Mouse (Mus musculus): ENCODE data around the gene Ankrd34c. TPM values are rescaled to one million over a fixed set of nuclear protein-coding genes. Genes with fewer than 3 reads are reported as not detected.

The Ankrd34c gene
- not detected in 2 replicates for polyA plus RNA-seq (2012; rRNA removed)

DNA sequence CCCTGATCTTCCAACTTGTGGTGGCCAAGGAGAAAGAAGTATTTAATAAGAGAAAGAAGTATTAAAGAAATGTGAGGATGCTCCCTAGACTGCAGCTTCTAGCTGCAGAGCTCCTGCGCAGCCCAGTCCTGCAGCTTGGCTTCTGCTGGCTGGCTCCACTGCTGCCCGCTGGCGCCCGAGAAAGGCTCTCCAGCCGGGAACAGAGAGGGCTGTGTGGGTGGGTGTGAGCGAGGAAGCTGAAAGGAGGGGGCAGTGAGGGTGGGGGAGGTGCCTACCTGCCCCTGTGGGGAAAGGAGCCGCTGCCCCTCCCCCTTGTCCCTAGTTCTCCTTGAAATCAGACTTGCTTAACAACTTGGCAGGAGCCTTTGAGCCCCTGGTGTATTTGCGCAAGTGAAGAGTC is at the start of gene Ankrd34c:
TSS of gene Ankrd34c (minus strand) at position 181 of the 400 bp plus-strand sequence.
- no peak for TF ChIP-seq CTCF (IDR thresholded peaks at IDR 0.05; ENCODE audit: control insufficient read depth, insufficient read depth, insufficient replicate concordance, low read depth, low read length)
- TF ChIP-seq POLR2A (IDR thresholded peaks at IDR 0.05; ENCODE audit: control insufficient read depth, low read depth, low read length), result no peak
- H3K36me3 ChIP-seq (ENCODE audit: control insufficient read depth, insufficient read depth, low read length), result no peaks in the 10 kb centered on the region
- H3K27ac ChIP-seq (ENCODE audit: control insufficient read depth, insufficient read depth, low read depth, low read length), result no peak within 1 kb of the TSS
- no peaks in the 10 kb centered on the region for H3K27me3 ChIP-seq (ENCODE audit: control insufficient read depth, insufficient read depth, low read length)
- H3K4me1 ChIP-seq (ENCODE audit: control insufficient read depth, insufficient read depth, low read length), result peaks cover 6% of the 10 kb centered on the region
- no peak within 1 kb of the TSS for H3K4me3 ChIP-seq (ENCODE audit: control insufficient read depth, low read depth, low read length)

DNA sequence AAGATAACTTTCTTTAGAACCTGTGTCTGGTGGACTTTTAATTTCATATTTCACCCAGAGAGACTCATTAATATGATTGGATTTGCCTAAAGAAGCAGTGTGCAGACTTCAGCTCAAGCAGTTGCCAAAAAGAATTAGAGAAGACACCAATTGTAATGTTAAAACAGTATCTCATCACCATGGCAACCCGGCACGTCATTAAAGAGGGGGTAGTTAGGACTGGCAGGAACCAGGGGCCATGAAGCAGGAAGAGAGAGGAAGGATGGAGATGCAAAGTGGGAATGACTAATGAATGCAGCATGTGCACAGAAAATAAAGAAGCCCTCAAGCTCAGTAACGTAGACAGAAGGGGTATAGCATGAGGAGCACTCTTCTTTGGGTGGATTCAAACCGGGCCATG is 49.3 kb upstream of the Ankrd34c start:
- Histone ChIP-seq H3K27me3 (ENCODE audit: control insufficient read depth, insufficient read depth, low read length) (no peaks in the 10 kb centered on the region), H3K27ac (ENCODE audit: control insufficient read depth, insufficient read depth, low read depth, low read length) (no peak overlapping the region), H3K4me3 (ENCODE audit: control insufficient read depth, low read depth, low read length) (no peak overlapping the region), H3K4me1 (ENCODE audit: control insufficient read depth, insufficient read depth, low read length) (no peaks in the 10 kb centered on the region; the same call in 1 of the 2 replicates), H3K36me3 (ENCODE audit: control insufficient read depth, insufficient read depth, low read length) (no peaks in the 10 kb centered on the region)
- TF ChIP-seq POLR2A (IDR thresholded peaks at IDR 0.05; ENCODE audit: control insufficient read depth, low read depth, low read length), result no peak

DNA sequence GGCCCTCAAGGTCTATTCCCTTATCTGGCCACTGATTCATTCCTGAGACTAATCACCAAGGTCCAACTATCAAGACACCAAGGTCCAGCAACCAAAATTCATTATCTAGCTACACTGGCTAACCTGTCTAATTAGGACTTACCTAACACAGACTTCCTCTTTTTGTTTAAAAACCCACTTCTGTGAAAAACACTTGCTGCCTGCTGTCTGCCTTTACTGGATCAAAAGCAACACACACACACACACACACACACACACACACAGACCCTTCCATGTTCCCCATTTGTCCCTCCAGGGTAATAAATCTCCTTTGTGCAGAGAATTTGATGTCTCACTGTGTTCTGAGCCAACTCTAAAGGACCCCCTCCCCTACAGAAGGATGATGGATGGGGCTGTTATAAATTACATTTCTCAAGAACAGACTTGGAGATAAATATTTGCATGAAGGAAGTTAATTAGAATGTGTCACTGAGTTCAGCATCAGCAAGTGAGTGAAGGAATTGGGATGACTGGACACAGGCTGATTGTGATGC is 43.2 kb upstream of the Ankrd34c start:
- TF ChIP-seq POLR2A (IDR thresholded peaks at IDR 0.05; ENCODE audit: control insufficient read depth, low read depth, low read length) (no peak), CTCF (IDR thresholded peaks at IDR 0.05; ENCODE audit: control insufficient read depth, insufficient read depth, insufficient replicate concordance, low read depth, low read length) (no peak)
- H3K27me3 ChIP-seq (ENCODE audit: control insufficient read depth, insufficient read depth, low read length), result no peaks in the 10 kb centered on the region
- peaks cover 4% of the 10 kb centered on the region for H3K4me1 ChIP-seq (ENCODE audit: control insufficient read depth, insufficient read depth, low read length)
- H3K36me3 ChIP-seq (ENCODE audit: control insufficient read depth, insufficient read depth, low read length), result no peaks in the 10 kb centered on the region
- H3K27ac ChIP-seq (ENCODE audit: control insufficient read depth, insufficient read depth, low read depth, low read length), result no peak overlapping the region
- H3K4me3 ChIP-seq (ENCODE audit: control insufficient read depth, low read depth, low read length), result no peak overlapping the region

DNA sequence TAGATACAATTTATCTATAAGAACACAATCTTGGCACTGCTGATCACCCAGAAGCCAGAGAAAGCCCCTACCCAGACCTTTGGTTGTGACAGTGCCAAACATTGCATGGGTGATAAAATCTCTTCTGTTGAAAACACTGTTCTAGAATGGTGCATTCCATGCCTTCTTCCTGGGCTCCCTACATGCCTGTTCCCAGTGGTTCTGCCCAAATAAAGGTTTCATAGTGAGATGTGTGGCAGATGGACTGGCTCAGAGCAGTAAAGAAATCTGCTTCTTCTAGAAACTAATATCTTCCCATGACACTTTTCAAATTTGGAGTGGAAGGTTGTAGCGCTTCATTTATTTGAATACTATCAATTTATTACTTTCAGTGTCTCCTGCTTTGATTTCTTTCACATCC is 41.0 kb upstream of the Ankrd34c start:
- H3K27me3 ChIP-seq (ENCODE audit: control insufficient read depth, insufficient read depth, low read length), result no peaks in the 10 kb centered on the region
- no peak overlapping the region for H3K27ac ChIP-seq (ENCODE audit: control insufficient read depth, insufficient read depth, low read depth, low read length)
- H3K36me3 ChIP-seq (ENCODE audit: control insufficient read depth, insufficient read depth, low read length), result no peaks in the 10 kb centered on the region
- no peak overlapping the region for H3K4me3 ChIP-seq (ENCODE audit: control insufficient read depth, low read depth, low read length)
- TF ChIP-seq POLR2A (IDR thresholded peaks at IDR 0.05; ENCODE audit: control insufficient read depth, low read depth, low read length) (no peak), CTCF (IDR thresholded peaks at IDR 0.05; ENCODE audit: control insufficient read depth, insufficient read depth, insufficient replicate concordance, low read depth, low read length) (no peak)
- peaks cover 4% of the 10 kb centered on the region for H3K4me1 ChIP-seq (ENCODE audit: control insufficient read depth, insufficient read depth, low read length)

DNA sequence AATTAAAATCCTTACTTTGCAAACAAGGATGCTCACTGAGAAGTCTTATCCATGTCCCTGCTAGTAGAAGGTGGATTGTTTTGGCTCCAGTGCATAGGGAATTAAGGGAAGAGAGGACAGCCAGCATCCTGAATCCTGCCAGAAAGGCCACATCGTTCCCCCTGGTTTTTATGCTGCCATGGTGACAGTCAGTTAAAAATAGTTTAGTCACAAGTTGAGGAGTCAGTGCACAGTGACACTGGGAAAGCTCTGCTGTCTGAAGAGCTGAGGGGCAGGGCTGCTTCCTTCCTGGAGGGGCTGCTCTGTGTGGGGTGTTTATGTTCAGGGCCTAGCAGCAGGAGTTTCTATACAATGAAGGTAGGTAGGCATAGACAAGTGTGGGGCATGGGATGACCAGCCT is 32.9 kb upstream of the Ankrd34c start:
- H3K27ac ChIP-seq (ENCODE audit: control insufficient read depth, insufficient read depth, low read depth, low read length), result no peak overlapping the region
- no peaks in the 10 kb centered on the region for H3K4me1 ChIP-seq (ENCODE audit: control insufficient read depth, insufficient read depth, low read length)
- H3K27me3 ChIP-seq (ENCODE audit: control insufficient read depth, insufficient read depth, low read length), result no peaks in the 10 kb centered on the region
- TF ChIP-seq POLR2A (IDR thresholded peaks at IDR 0.05; ENCODE audit: control insufficient read depth, low read depth, low read length) (no peak), CTCF (IDR thresholded peaks at IDR 0.05; ENCODE audit: control insufficient read depth, insufficient read depth, insufficient replicate concordance, low read depth, low read length) (no peak)
- H3K4me3 ChIP-seq (ENCODE audit: control insufficient read depth, low read depth, low read length), result no peak overlapping the region
- no peaks in the 10 kb centered on the region for H3K36me3 ChIP-seq (ENCODE audit: control insufficient read depth, insufficient read depth, low read length)

DNA sequence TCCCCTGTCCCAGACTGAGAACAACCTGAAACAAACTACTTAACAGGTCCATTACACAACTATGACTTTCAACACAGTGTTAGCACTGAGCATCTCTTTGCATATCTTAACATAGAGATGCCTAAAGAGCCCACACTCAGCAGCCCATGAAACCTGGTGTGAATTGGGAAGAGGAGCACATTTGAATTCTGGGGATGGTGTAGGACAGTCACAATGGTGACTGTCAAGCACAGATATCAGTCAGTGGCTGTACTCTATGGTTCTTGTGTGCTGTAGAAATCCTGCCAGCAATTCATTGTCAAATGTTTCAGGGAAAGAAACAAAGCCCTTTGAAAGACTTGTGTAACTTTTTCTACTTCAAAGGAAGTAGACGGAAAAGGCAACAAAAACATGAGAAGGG is 23.7 kb upstream of the Ankrd34c start:
- no peaks in the 10 kb centered on the region for H3K36me3 ChIP-seq (ENCODE audit: control insufficient read depth, insufficient read depth, low read length)
- no peak for TF ChIP-seq CTCF (IDR thresholded peaks at IDR 0.05; ENCODE audit: control insufficient read depth, insufficient read depth, insufficient replicate concordance, low read depth, low read length)
- TF ChIP-seq POLR2A (IDR thresholded peaks at IDR 0.05; ENCODE audit: control insufficient read depth, low read depth, low read length), result no peak

DNA sequence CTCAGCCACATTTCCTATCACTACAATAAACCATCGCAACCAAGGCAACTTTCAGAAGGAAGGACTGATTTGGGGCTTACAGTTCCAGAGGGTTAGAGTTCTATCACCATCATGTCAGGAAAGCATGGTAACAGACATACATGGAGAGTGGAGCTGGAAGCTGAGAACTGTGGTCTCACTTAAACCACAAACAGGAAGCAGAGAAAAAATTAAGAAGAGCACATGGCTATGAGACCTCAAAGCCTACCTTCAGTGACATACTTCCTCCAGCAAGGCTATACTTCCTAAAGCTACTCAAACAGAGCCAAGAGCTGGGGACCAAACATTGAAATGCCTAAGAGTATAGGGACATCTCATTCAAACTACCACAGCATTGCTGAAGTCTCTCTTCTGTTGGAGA is 20.3 kb upstream of the Ankrd34c start:
- no peak overlapping the region for H3K27ac ChIP-seq (ENCODE audit: control insufficient read depth, insufficient read depth, low read depth, low read length)
- H3K27me3 ChIP-seq (ENCODE audit: control insufficient read depth, insufficient read depth, low read length), result no peaks in the 10 kb centered on the region
- no peak for TF ChIP-seq POLR2A (IDR thresholded peaks at IDR 0.05; ENCODE audit: control insufficient read depth, low read depth, low read length)
- no peak for TF ChIP-seq CTCF (IDR thresholded peaks at IDR 0.05; ENCODE audit: control insufficient read depth, insufficient read depth, insufficient replicate concordance, low read depth, low read length)
- no peak overlapping the region for H3K4me3 ChIP-seq (ENCODE audit: control insufficient read depth, low read depth, low read length)
- H3K36me3 ChIP-seq (ENCODE audit: control insufficient read depth, insufficient read depth, low read length), result no peaks in the 10 kb centered on the region
- no peaks in the 10 kb centered on the region for H3K4me1 ChIP-seq (ENCODE audit: control insufficient read depth, insufficient read depth, low read length)

More for the DNA sequence above, 23.7 kb upstream of the Ankrd34c start:
- Histone ChIP-seq H3K4me3 (ENCODE audit: control insufficient read depth, low read depth, low read length) (no peak overlapping the region), H3K27me3 (ENCODE audit: control insufficient read depth, insufficient read depth, low read length) (no peaks in the 10 kb centered on the region), H3K4me1 (ENCODE audit: control insufficient read depth, insufficient read depth, low read length) (no peaks in the 10 kb centered on the region), H3K27ac (ENCODE audit: control insufficient read depth, insufficient read depth, low read depth, low read length) (no peak overlapping the region)

DNA sequence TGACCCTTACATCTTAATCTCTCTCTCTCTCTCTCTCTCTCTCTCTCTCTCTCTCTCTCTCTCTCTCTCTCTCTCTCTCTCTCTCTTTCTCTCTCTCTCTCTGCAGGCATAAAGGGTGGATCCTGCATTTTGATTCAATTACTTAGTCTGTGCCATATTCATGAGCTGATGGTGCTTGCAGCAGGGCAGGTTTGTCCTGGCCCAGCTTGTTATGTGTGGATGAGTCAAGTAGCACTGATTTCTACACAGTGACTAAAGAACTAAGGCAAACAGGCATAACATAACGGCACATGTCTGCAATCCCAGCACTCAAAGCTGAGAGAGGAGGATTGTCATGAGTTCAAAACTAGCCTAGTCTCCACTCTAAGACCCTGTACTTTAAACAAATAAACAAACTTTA is 19.9 kb upstream of the Ankrd34c start:
- Histone ChIP-seq H3K4me1 (ENCODE audit: control insufficient read depth, insufficient read depth, low read length) (no peaks in the 10 kb centered on the region), H3K36me3 (ENCODE audit: control insufficient read depth, insufficient read depth, low read length) (no peaks in the 10 kb centered on the region), H3K4me3 (ENCODE audit: control insufficient read depth, low read depth, low read length) (no peak overlapping the region), H3K27ac (ENCODE audit: control insufficient read depth, insufficient read depth, low read depth, low read length) (no peak overlapping the region), H3K27me3 (ENCODE audit: control insufficient read depth, insufficient read depth, low read length) (no peaks in the 10 kb centered on the region)
- TF ChIP-seq CTCF (IDR thresholded peaks at IDR 0.05; ENCODE audit: control insufficient read depth, insufficient read depth, insufficient replicate concordance, low read depth, low read length) (no peak), POLR2A (IDR thresholded peaks at IDR 0.05; ENCODE audit: control insufficient read depth, low read depth, low read length) (no peak)
